Mouse (Mus musculus): ENCODE measurements around the gene Slc6a6.

DNA sequence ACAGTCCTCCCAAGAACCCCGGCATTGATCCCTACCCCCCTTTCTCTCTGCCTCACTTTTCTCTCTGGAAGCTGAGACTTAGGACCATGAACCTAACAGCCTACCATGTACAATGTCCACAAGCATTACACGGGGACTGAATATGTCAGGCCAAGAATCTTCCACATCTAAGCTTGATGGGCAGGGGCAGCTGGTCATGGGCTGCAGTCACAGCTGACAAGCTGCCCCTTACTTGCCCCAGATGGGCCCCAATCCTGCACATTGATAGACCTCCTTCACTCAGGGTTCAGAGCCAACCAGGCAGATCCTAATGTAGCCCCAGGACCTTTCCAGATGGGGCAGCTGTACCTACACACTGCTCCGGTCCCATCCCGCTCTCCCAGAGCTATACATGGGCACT, 112.9 kb downstream of the Slc6a6 start:
- TF ChIP-seq POLR2A (IDR thresholded peaks at IDR 0.05; ENCODE audit: control insufficient read depth, low read depth, low read length) (no peak), CTCF (IDR thresholded peaks at IDR 0.05; ENCODE audit: control insufficient read depth, insufficient read depth, insufficient replicate concordance, low read depth, low read length) (no peak)

Measured in testis, adult 2 months (tissue).